Mouse (Mus musculus) erythroblast, embryonic 14.5 days (primary cell): ENCODE results near the gene Gad2. TPM values are rescaled to one million over a fixed set of nuclear protein-coding genes. Genes with fewer than 3 reads are reported as not detected.

ENCODE experiments used
- H3K27me3 ChIP-seq: 2 replicates; pipeline ENCODE4 v1.6.1; 2012; ENCODE audit warnings: inconsistent platforms; ENCODE audit not compliant: control insufficient read depth
- H3K36me3 ChIP-seq: 2 replicates; pipeline ENCODE4 v1.6.1; 2012; ENCODE audit warnings: mild to moderate bottlenecking, inconsistent platforms; ENCODE audit not compliant: control insufficient read depth
- H3K4me1 ChIP-seq: 2 replicates; pipeline ENCODE4 v1.6.1; 2012; ENCODE audit warnings: inconsistent platforms; ENCODE audit not compliant: control insufficient read depth
- H3K4me3 ChIP-seq: replicated peaks from 2 replicates; pipeline ENCODE3; 2012; ENCODE audit warnings: moderate library complexity, mild to moderate bottlenecking, inconsistent platforms
- H3K9me3 ChIP-seq: 2 replicates; pipeline ENCODE4 v1.6.1; 2012; ENCODE audit warnings: low read length, inconsistent platforms, mixed read lengths; ENCODE audit not compliant: control insufficient read depth
- GATA1 ChIP-seq: IDR thresholded peaks from 2 replicates; pipeline ENCODE4 v1.6.1; 2012; ENCODE audit warnings: low read length, inconsistent platforms, mixed read lengths
- TAL1 ChIP-seq: IDR thresholded peaks from 3 replicates; pipeline ENCODE4 v1.6.1; 2012; ENCODE audit warnings: low read length, inconsistent platforms, mixed read lengths
- polyA plus RNA-seq: library from polyadenylated mRNA; stranded (reverse); fragments of >175 nt; gene quantifications from 2 replicates; pipeline ENCODE4 v1.2.3, GENCODE M21; 2012

The Gad2 gene
- polyA plus RNA-seq, 1 experiment, result not detected

GRCm38 (mm10) chr2:22620534-22620933 lies 1.5 kb upstream of the Gad2 start:
- Histone ChIP-seq H3K36me3 (no peaks in the 10 kb centered on the region), H3K4me3 (no peak overlapping the region), H3K9me3 (peaks cover 3% of the 10 kb centered on the region; the same call in 1 of the 2 replicates), H3K4me1 (no peaks in the 10 kb centered on the region), H3K27me3 (peaks cover 82% of the 10 kb centered on the region)
- no peak for TF ChIP-seq GATA1
- TF ChIP-seq TAL1, result no peak

- TF ChIP-seq GATA1 (no peak), TAL1 (no peak)
- Histone ChIP-seq H3K9me3 (peaks cover 3% of the 10 kb centered on the region; the same call in 1 of the 2 replicates), H3K36me3 (no peaks in the 10 kb centered on the region), H3K4me3 (no peak overlapping the region), H3K4me1 (no peaks in the 10 kb centered on the region), H3K27me3 (peaks cover 89% of the 10 kb centered on the region)
These were observed 802 bp upstream of the Gad2 start for GRCm38 (mm10) chr2:22620978-22621827.

DNA sequence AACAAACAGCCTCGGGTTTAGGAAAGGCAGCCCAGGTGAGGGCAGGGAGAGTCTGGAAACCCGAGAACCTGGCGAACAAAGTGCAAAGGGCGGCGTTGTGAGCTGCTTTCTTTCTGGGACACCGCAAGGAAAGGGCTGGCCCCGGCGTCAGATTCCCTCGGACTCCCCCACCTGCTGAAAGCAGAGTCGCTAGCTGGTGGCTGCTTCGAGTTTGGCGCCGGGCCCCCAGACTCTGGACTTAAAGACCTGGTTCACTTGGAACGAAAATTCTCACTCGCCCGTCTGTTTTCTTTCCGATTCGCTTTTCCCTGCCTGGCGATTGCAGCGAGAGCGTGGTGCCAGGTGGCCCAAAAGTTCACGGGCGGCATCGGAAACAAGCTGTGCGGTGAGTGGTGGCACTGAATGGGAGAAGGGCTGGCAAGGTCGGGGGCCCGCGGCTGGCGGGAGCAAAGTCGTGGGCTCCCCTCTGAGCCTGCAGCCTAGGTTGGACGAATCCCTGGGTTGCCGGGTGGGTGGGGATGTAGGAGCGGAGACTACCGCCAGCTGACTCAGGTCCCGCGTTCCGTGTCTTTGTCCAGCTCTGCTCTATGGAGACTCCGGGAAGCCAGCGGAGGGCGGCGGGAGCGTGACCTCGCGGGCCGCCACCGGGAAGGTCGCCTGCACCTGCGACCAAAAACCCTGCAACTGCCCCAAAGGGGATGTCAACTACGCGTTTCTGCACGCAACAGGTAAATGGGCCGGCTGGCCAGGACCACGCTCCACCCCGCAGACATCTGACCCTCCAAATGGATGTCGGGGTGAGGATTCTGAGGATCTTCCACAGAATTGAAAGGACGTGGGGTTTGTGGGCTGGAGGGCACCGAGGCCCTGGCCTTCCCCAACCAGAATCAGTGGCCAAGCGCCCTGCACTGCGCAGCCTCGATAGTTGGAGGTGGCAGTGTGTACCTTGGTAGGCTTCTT lies 1.4 kb downstream of the Gad2 start:
- H3K9me3 ChIP-seq, result peaks cover 3% of the 10 kb centered on the region; the same call in 1 of the 2 replicates
- TF ChIP-seq TAL1, result no peak
- no peak for TF ChIP-seq GATA1
- H3K36me3 ChIP-seq, result no peaks in the 10 kb centered on the region
- H3K4me1 ChIP-seq, result peaks cover 6% of the 10 kb centered on the region
- H3K4me3 ChIP-seq, result no peak overlapping the region
- H3K27me3 ChIP-seq, result peaks cover 96% of the 10 kb centered on the region

- TF ChIP-seq GATA1, result no peak
- no peak for TF ChIP-seq TAL1
- Histone ChIP-seq H3K36me3 (no peaks in the 10 kb centered on the region), H3K4me1 (peaks cover 6% of the 10 kb centered on the region), H3K27me3 (peaks cover 86% of the 10 kb centered on the region), H3K4me3 (no peak overlapping the region), H3K9me3 (peaks cover 3% of the 10 kb centered on the region; the same call in 1 of the 2 replicates)
These were observed 2.4 kb downstream of the Gad2 start for GRCm38 (mm10) chr2:22624188-22624975.

DNA sequence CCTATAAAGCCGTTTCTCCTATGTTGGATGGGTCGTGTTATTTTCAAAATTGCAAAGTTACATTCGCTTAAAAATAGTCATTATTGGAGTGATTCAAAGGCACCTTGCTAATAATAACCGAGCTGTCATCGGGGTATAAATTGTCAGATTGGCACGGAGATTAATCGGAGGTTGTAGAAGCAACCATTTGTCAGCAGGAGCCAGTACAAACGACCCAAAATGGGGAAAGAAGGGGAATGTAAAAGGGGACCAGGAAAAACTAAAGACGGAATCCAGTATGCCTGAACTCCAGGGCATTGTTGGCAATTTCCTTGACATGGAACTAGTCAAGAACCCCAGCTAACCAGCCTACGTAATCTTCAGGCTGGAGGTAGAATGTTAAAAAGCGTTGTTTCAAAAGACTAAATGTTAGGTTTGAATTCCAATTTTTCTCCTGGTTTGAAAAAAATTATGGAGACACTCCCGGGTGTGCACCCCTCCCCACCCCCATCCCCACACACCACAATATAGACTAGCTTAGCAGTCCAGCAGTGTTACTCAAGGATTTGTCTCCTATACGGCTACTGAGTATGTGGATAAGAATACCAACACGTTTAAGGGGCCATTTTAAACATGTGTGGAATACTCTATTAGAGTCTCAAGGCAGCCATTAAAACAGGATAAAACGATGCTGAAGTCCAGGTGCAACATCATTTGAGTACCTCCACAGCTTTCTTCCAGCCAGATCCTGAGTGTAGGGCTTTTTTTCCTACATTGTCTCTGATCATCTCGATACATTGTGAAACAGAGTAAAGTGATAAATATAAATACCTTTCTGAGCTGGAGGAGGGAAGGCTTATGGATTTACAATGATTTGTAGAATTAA lies 3.3 kb downstream of the Gad2 start:
- Histone ChIP-seq H3K4me3 (no peak overlapping the region), H3K36me3 (no peaks in the 10 kb centered on the region), H3K4me1 (peaks cover 6% of the 10 kb centered on the region), H3K9me3 (peaks cover 3% of the 10 kb centered on the region; the same call in 1 of the 2 replicates), H3K27me3 (peaks cover 77% of the 10 kb centered on the region)
- TF ChIP-seq GATA1, result no peak
- TF ChIP-seq TAL1, result no peak

DNA sequence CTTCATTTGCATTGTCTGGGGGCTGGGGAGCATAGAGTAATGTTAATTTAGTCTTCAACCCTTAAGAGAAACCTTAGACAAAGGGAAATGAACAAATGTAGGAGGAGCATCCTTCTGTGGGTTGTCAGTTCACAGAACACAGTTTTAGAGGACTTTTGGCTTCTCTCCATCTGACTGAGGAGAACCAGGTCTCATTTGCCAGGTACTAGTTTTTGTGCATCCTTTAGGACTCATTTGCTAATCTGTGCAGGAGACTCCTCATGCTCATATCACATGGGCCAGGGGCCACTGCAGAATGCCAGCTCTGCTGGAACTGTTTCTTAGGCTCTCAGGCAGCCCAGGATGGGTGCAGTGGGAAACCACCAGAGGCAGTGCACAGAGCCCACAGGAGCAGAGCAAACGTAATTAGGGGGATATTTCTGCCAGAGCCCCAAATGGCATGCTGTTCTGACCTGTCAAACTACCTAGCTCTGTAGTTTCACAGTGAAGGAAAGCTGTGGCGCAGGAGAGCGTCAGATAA lies 5.2 kb downstream of the Gad2 start:
- Histone ChIP-seq H3K27me3 (peaks cover 58% of the 10 kb centered on the region), H3K36me3 (no peaks in the 10 kb centered on the region)
- no peak for TF ChIP-seq GATA1
- no peak for TF ChIP-seq TAL1

GRCm38 (mm10) chr2:22627819-22628432 lies 5.9 kb downstream of the Gad2 start:
- Histone ChIP-seq H3K4me1 (peaks cover 6% of the 10 kb centered on the region), H3K4me3 (no peak overlapping the region), H3K36me3 (no peaks in the 10 kb centered on the region), H3K9me3 (peaks cover 3% of the 10 kb centered on the region; the same call in 1 of the 2 replicates), H3K27me3 (peaks cover 51% of the 10 kb centered on the region)
- TF ChIP-seq GATA1, result no peak
- no peak for TF ChIP-seq TAL1

More for the DNA sequence above, 5.2 kb downstream of the Gad2 start:
- Histone ChIP-seq H3K4me1 (peaks cover 6% of the 10 kb centered on the region), H3K9me3 (peaks cover 3% of the 10 kb centered on the region; the same call in 1 of the 2 replicates), H3K4me3 (no peak overlapping the region)
